Mouse (Mus musculus): ENCODE data around the gene Agtpbp1. TPM values are rescaled to one million over a fixed set of nuclear protein-coding genes. Genes with fewer than 3 reads are reported as not detected.

Gene Agtpbp1
- polyA plus RNA-seq, 1 experiment, result 82.5 TPM

DNA sequence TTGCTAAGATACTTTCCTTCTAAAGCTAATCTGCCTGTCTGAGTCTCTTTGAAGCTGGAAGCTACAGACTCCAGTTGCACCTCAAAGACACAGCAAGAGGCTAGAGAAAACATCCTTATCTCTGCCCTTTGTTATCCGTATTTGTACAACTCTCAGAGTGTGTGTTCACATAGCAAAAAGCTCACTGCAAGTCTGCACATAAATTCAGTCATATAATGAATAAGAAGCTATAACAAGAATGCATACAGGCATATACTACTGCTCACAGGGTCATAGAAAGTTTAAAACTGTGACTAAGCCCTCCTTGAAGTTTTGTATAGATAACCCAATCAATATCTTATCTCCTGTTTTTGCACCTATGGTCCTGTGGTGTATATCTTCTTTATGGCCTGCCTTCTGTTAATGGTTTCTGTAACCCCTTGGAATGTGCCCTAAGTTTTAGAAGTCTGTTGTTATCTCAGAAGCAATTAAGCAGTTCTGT, 35.7 kb downstream of the Agtpbp1 start:
- H3K27ac ChIP-seq (ENCODE audit: control insufficient read depth, insufficient read depth, low read depth, low read length), result no peak overlapping the region
- TF ChIP-seq POLR2A (IDR thresholded peaks at IDR 0.05; ENCODE audit: control insufficient read depth, low read depth, low read length), result no peak
- no peak for TF ChIP-seq CTCF (IDR thresholded peaks at IDR 0.05; ENCODE audit: control insufficient read depth, insufficient read depth, insufficient replicate concordance, low read depth, low read length)
- H3K4me3 ChIP-seq (ENCODE audit: control insufficient read depth, low read depth, low read length), result no peak overlapping the region
- no peaks in the 10 kb centered on the region for H3K27me3 ChIP-seq (ENCODE audit: control insufficient read depth, insufficient read depth, low read length)
- no peaks in the 10 kb centered on the region; the same call in 1 of the 2 replicates for H3K36me3 ChIP-seq (ENCODE audit: control insufficient read depth, insufficient read depth, low read length)
- no peaks in the 10 kb centered on the region; the same call in 1 of the 2 replicates for H3K4me1 ChIP-seq (ENCODE audit: control insufficient read depth, insufficient read depth, low read length)

DNA sequence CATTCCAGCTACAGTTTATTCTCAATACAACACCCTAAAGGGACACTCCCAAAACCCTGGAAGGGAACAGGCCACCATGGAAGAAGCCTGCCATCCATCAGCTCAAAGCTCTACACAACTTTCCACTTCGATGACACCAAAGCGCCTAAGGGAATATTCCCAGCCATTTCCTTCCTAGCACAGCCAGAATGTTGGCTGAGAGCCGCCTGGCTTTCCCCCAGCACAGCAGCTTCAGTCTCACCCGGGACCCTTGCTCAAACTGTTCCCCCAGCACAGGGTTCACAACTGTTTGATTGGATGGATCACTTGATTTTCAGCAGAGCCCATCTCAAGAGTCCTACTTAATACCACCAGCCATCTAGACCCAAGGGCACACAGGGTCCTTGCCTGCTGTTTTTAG, 37.3 kb downstream of the Agtpbp1 start:
- no peak for TF ChIP-seq CTCF (IDR thresholded peaks at IDR 0.05; ENCODE audit: control insufficient read depth, insufficient read depth, insufficient replicate concordance, low read depth, low read length)
- no peak for TF ChIP-seq POLR2A (IDR thresholded peaks at IDR 0.05; ENCODE audit: control insufficient read depth, low read depth, low read length)
- Histone ChIP-seq H3K4me3 (ENCODE audit: control insufficient read depth, low read depth, low read length) (no peak overlapping the region), H3K36me3 (ENCODE audit: control insufficient read depth, insufficient read depth, low read length) (no peaks in the 10 kb centered on the region; the same call in 1 of the 2 replicates), H3K4me1 (ENCODE audit: control insufficient read depth, insufficient read depth, low read length) (no peaks in the 10 kb centered on the region; the same call in 1 of the 2 replicates), H3K27me3 (ENCODE audit: control insufficient read depth, insufficient read depth, low read length) (no peaks in the 10 kb centered on the region), H3K27ac (ENCODE audit: control insufficient read depth, insufficient read depth, low read depth, low read length) (no peak overlapping the region)

DNA sequence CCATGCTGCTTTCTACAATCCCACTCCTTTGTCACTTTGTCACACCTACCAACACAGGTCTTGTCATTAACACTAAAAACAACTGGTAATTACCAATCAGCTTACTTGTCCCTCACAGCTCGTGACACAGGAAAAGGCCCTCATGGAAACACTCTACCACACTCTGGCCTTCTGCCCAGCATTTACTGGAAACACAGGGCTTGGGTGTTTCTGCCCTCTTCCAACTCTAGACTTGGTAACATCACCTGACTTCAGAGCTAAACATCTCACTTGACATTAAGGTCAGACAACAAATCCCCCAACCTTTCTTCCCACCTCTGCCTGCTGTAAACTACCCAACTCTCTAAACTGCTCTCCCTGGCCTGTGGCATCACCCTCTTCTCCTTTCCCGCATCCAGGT, 37.9 kb downstream of the Agtpbp1 start:
- TF ChIP-seq CTCF (IDR thresholded peaks at IDR 0.05; ENCODE audit: control insufficient read depth, insufficient read depth, insufficient replicate concordance, low read depth, low read length) (no peak), POLR2A (IDR thresholded peaks at IDR 0.05; ENCODE audit: control insufficient read depth, low read depth, low read length) (no peak)
- Histone ChIP-seq H3K4me3 (ENCODE audit: control insufficient read depth, low read depth, low read length) (no peak overlapping the region), H3K36me3 (ENCODE audit: control insufficient read depth, insufficient read depth, low read length) (no peaks in the 10 kb centered on the region), H3K4me1 (ENCODE audit: control insufficient read depth, insufficient read depth, low read length) (no peaks in the 10 kb centered on the region; the same call in 1 of the 2 replicates), H3K27ac (ENCODE audit: control insufficient read depth, insufficient read depth, low read depth, low read length) (no peak overlapping the region), H3K27me3 (ENCODE audit: control insufficient read depth, insufficient read depth, low read length) (no peaks in the 10 kb centered on the region)

DNA sequence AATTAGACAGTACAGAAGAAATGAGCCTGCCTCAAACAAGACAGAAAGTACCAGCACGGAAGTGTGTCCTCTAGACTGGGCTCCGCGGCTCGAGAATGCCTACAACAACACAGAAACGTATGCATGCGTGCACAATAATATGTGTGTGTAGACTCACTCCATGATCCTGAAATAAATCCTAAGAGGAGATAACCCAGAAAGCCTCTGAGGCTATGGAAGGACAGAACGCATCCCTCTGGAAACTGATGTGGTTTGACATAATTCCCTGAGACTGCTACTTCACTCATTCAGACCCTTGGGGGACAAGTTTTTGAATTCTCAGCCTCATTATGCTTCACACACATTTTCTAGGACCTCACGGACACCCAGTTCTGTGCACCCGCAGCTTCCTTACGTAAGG, 42.6 kb downstream of the Agtpbp1 start:
- Histone ChIP-seq H3K4me1 (ENCODE audit: control insufficient read depth, insufficient read depth, low read length) (no peaks in the 10 kb centered on the region), H3K27ac (ENCODE audit: control insufficient read depth, insufficient read depth, low read depth, low read length) (no peak overlapping the region), H3K36me3 (ENCODE audit: control insufficient read depth, insufficient read depth, low read length) (no peaks in the 10 kb centered on the region; the same call in 1 of the 2 replicates), H3K4me3 (ENCODE audit: control insufficient read depth, low read depth, low read length) (no peak overlapping the region), H3K27me3 (ENCODE audit: control insufficient read depth, insufficient read depth, low read length) (no peaks in the 10 kb centered on the region)
- TF ChIP-seq CTCF (IDR thresholded peaks at IDR 0.05; ENCODE audit: control insufficient read depth, insufficient read depth, insufficient replicate concordance, low read depth, low read length), result no peak
- no peak for TF ChIP-seq POLR2A (IDR thresholded peaks at IDR 0.05; ENCODE audit: control insufficient read depth, low read depth, low read length)

DNA sequence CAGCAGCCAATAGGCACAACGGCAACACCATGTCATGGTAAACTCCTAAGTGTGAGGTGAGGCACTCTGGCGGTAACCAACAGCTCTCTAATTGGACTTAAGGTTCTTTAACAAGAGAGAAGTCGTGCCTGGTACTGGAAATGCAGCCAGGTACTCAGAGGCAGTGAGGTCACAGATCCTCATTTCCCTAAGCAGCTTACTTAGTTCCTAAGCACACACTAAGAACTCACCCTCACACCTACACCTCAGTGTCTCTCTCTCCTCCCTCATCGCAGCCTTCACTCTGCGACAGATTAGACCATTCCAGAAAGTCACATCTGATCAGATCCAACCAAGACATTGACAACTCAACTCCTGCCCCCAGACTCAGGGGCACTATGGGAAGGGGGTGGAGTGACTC, 45.0 kb downstream of the Agtpbp1 start:
- no peak for TF ChIP-seq CTCF (IDR thresholded peaks at IDR 0.05; ENCODE audit: control insufficient read depth, insufficient read depth, insufficient replicate concordance, low read depth, low read length)
- TF ChIP-seq POLR2A (IDR thresholded peaks at IDR 0.05; ENCODE audit: control insufficient read depth, low read depth, low read length), result no peak
- H3K4me3 ChIP-seq (ENCODE audit: control insufficient read depth, low read depth, low read length), result no peak overlapping the region
- no peaks in the 10 kb centered on the region for H3K4me1 ChIP-seq (ENCODE audit: control insufficient read depth, insufficient read depth, low read length)
- no peaks in the 10 kb centered on the region; the same call in 1 of the 2 replicates for H3K36me3 ChIP-seq (ENCODE audit: control insufficient read depth, insufficient read depth, low read length)
- H3K27ac ChIP-seq (ENCODE audit: control insufficient read depth, insufficient read depth, low read depth, low read length), result no peak overlapping the region
- no peaks in the 10 kb centered on the region for H3K27me3 ChIP-seq (ENCODE audit: control insufficient read depth, insufficient read depth, low read length)

DNA sequence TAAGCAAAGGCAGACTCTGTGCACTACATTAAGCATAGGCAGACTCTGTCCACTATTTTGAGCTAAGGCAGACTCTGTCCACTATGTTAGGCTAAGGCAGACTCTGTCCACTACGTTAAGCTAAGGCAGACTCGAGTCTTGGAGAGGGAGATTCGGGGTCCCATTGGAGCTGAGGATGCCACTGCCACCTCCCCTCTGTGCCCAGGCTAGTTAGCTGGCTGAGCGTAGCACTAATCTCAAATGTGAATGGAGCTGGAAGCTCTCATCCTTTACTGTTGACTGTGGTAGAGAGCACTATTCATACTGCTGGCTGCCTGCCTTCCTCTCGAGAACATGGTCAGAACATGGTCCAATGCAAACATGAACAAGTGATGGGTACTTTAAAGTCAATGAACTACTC, 46.4 kb downstream of the Agtpbp1 start:
- no peak overlapping the region for H3K4me3 ChIP-seq (ENCODE audit: control insufficient read depth, low read depth, low read length)
- TF ChIP-seq POLR2A (IDR thresholded peaks at IDR 0.05; ENCODE audit: control insufficient read depth, low read depth, low read length) (no peak), CTCF (IDR thresholded peaks at IDR 0.05; ENCODE audit: control insufficient read depth, insufficient read depth, insufficient replicate concordance, low read depth, low read length) (no peak)
- no peak overlapping the region for H3K27ac ChIP-seq (ENCODE audit: control insufficient read depth, insufficient read depth, low read depth, low read length)
- H3K4me1 ChIP-seq (ENCODE audit: control insufficient read depth, insufficient read depth, low read length), result no peaks in the 10 kb centered on the region
- H3K27me3 ChIP-seq (ENCODE audit: control insufficient read depth, insufficient read depth, low read length), result no peaks in the 10 kb centered on the region
- H3K36me3 ChIP-seq (ENCODE audit: control insufficient read depth, insufficient read depth, low read length), result no peaks in the 10 kb centered on the region; the same call in 1 of the 2 replicates

DNA sequence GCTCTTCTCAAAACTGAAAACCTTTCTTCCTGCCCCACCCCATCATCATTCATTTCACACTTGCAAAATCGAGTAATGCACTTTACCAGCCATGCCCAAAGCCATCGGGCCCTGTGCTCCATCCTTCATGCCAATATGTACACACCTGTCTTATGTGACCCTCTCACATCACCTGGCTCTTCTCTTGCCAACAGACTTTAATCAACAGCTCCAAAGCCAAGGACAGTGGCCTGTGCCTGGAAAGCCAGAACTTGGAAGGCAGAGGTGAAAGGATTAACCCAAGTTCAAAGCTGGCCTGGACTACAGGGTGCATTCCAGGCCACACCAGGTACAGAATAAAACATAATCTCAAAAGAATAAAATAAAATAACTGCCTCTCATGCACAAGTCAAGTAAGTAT, 48.4 kb downstream of the Agtpbp1 start:
- no peaks in the 10 kb centered on the region; the same call in 1 of the 2 replicates for H3K36me3 ChIP-seq (ENCODE audit: control insufficient read depth, insufficient read depth, low read length)
- TF ChIP-seq CTCF (IDR thresholded peaks at IDR 0.05; ENCODE audit: control insufficient read depth, insufficient read depth, insufficient replicate concordance, low read depth, low read length), result no peak
- no peak for TF ChIP-seq POLR2A (IDR thresholded peaks at IDR 0.05; ENCODE audit: control insufficient read depth, low read depth, low read length)

More for the DNA sequence above, 48.4 kb downstream of the Agtpbp1 start:
- no peaks in the 10 kb centered on the region for H3K4me1 ChIP-seq (ENCODE audit: control insufficient read depth, insufficient read depth, low read length)
- no peak overlapping the region for H3K27ac ChIP-seq (ENCODE audit: control insufficient read depth, insufficient read depth, low read depth, low read length)
- H3K27me3 ChIP-seq (ENCODE audit: control insufficient read depth, insufficient read depth, low read length), result no peaks in the 10 kb centered on the region
- H3K4me3 ChIP-seq (ENCODE audit: control insufficient read depth, low read depth, low read length), result no peak overlapping the region
